Mouse (Mus musculus): ENCODE measurements around the gene Ppt2. TPM values are rescaled to one million over a fixed set of nuclear protein-coding genes. Genes with fewer than 3 reads are reported as not detected.

The Ppt2 gene
- total RNA-seq, 2 experiments from 2014 or later = 17.0 to 31.3 TPM

- ATAC-seq (replicated peaks; ENCODE audit: low FRiP score, low TSS enrichment, poor library complexity, severe bottlenecking) = peak; percentile 38
These were observed 36.3 kb downstream of the Ppt2 start for GRCm38 (mm10) chr17:34591994-34592375.

- ATAC-seq (replicated peaks; ENCODE audit: low FRiP score, low TSS enrichment, poor library complexity, severe bottlenecking) = no peak
These were observed 37.0 kb downstream of the Ppt2 start, which contains the start of gene Pbx2 for GRCm38 (mm10) chr17:34591029-34591993. TSS of gene Pbx2 (plus strand) at chr17:34591266.

- no peak for ATAC-seq (replicated peaks; ENCODE audit: low FRiP score, low TSS enrichment, poor library complexity, severe bottlenecking)
These were observed 37.9 kb downstream of the Ppt2 start for GRCm38 (mm10) chr17:34590154-34590987.

- no peak for ATAC-seq (replicated peaks; ENCODE audit: low FRiP score, low TSS enrichment, poor library complexity, severe bottlenecking)
These were observed 38.6 kb downstream of the Ppt2 start, which contains the start of gene Gpsm3 for GRCm38 (mm10) chr17:34589681-34590101. TSS of gene Gpsm3 (plus strand) at chr17:34589806.

- no peak for ATAC-seq (replicated peaks; ENCODE audit: low FRiP score, low TSS enrichment, poor library complexity, severe bottlenecking)
These were observed 39.1 kb downstream of the Ppt2 start for GRCm38 (mm10) chr17:34589206-34589605.

- no peak for ATAC-seq (replicated peaks; ENCODE audit: low FRiP score, low TSS enrichment, poor library complexity, severe bottlenecking)
These were observed 39.5 kb downstream of the Ppt2 start for GRCm38 (mm10) chr17:34588767-34589166.

- ATAC-seq (replicated peaks; ENCODE audit: low FRiP score, low TSS enrichment, poor library complexity, severe bottlenecking) = no peak
These were observed 40.5 kb downstream of the Ppt2 start for GRCm38 (mm10) chr17:34587814-34588213.

GRCm38 (mm10) chr17:34587423-34587811, 40.9 kb downstream of the Ppt2 start:
- peak; percentile 44 for ATAC-seq (replicated peaks; ENCODE audit: low FRiP score, low TSS enrichment, poor library complexity, severe bottlenecking)

- peak; percentile 57 for ATAC-seq (replicated peaks; ENCODE audit: low FRiP score, low TSS enrichment, poor library complexity, severe bottlenecking)
These were observed 41.4 kb downstream of the Ppt2 start for GRCm38 (mm10) chr17:34586796-34587422.

- no peak for ATAC-seq (replicated peaks; ENCODE audit: low FRiP score, low TSS enrichment, poor library complexity, severe bottlenecking)
These were observed 42.2 kb downstream of the Ppt2 start for GRCm38 (mm10) chr17:34585877-34586771.

GRCm38 (mm10) chr17:34585121-34585520, 43.2 kb downstream of the Ppt2 start:
- ATAC-seq (replicated peaks; ENCODE audit: low FRiP score, low TSS enrichment, poor library complexity, severe bottlenecking) = no peak

- no peak for ATAC-seq (replicated peaks; ENCODE audit: low FRiP score, low TSS enrichment, poor library complexity, severe bottlenecking)
These were observed 44.5 kb downstream of the Ppt2 start for GRCm38 (mm10) chr17:34583819-34584218.

- no peak for ATAC-seq (replicated peaks; ENCODE audit: low FRiP score, low TSS enrichment, poor library complexity, severe bottlenecking)
These were observed 44.9 kb downstream of the Ppt2 start for GRCm38 (mm10) chr17:34583397-34583796.

- ATAC-seq (replicated peaks; ENCODE audit: low FRiP score, low TSS enrichment, poor library complexity, severe bottlenecking) = no peak
These were observed 45.8 kb downstream of the Ppt2 start for GRCm38 (mm10) chr17:34582528-34582927.

GRCm38 (mm10) chr17:34578070-34578469, 50.2 kb downstream of the Ppt2 start:
- ATAC-seq (replicated peaks; ENCODE audit: low FRiP score, low TSS enrichment, poor library complexity, severe bottlenecking) = no peak

GRCm38 (mm10) chr17:34576577-34576976, 51.7 kb downstream of the Ppt2 start:
- no peak for ATAC-seq (replicated peaks; ENCODE audit: low FRiP score, low TSS enrichment, poor library complexity, severe bottlenecking)

- ATAC-seq (replicated peaks; ENCODE audit: low FRiP score, low TSS enrichment, poor library complexity, severe bottlenecking) = no peak
These were observed 55.9 kb downstream of the Ppt2 start for GRCm38 (mm10) chr17:34572361-34572760.

GRCm38 (mm10) chr17:34571875-34572274, 56.4 kb downstream of the Ppt2 start:
- no peak for ATAC-seq (replicated peaks; ENCODE audit: low FRiP score, low TSS enrichment, poor library complexity, severe bottlenecking)

- ATAC-seq (replicated peaks; ENCODE audit: low FRiP score, low TSS enrichment, poor library complexity, severe bottlenecking) = no peak
These were observed 58.4 kb downstream of the Ppt2 start for GRCm38 (mm10) chr17:34569919-34570318.

All from megakaryocyte-erythroid progenitor cell, adult 5-6 weeks (primary cell).